Mouse (Mus musculus) thymus, adult 2 months (tissue): ENCODE data around the gene Angptl2. TPM values are rescaled to one million over a fixed set of nuclear protein-coding genes. Genes with fewer than 3 reads are reported as not detected.

Source experiments
- DNase-seq: peaks from one replicate; pipeline ENCODE4 v3.0.0; 2021
- H3K27ac ChIP-seq: fragments of 200-500 bp; 2 replicates; pipeline ENCODE4 v1.5.1; 2012; ENCODE audit warnings: low read length, control low read depth; ENCODE audit not compliant: control insufficient read depth, insufficient read depth
- H3K27me3 ChIP-seq: fragments of 200-500 bp; 2 replicates; pipeline ENCODE4 v1.6.1; 2012; ENCODE audit warnings: mild to moderate bottlenecking, low read length, moderate library complexity, mixed read lengths; ENCODE audit not compliant: control insufficient read depth, insufficient read depth
- H3K36me3 ChIP-seq: fragments of 200-500 bp; 2 replicates; pipeline ENCODE4 v1.6.1; 2012; ENCODE audit warnings: mild to moderate bottlenecking, low read length, moderate library complexity; ENCODE audit not compliant: control insufficient read depth, insufficient read depth
- H3K4me1 ChIP-seq: fragments of 200-500 bp; replicated peaks from 2 replicates; pipeline ENCODE4 v1.6.1; 2012; ENCODE audit warnings: low read length; ENCODE audit not compliant: control insufficient read depth, insufficient read depth
- H3K4me3 ChIP-seq: fragments of 200-500 bp; 2 replicates; pipeline ENCODE4 v1.5.1; 2012; ENCODE audit warnings: mild to moderate bottlenecking, low read length, control low read depth, moderate library complexity; ENCODE audit not compliant: control insufficient read depth, insufficient read depth
- CTCF ChIP-seq: fragments of 200-500 bp; IDR thresholded peaks from 2 replicates; pipeline ENCODE4 v1.5.1; 2012; ENCODE audit warnings: mild to moderate bottlenecking, control low read depth, low read length, moderate library complexity, borderline replicate concordance; ENCODE audit not compliant: control insufficient read depth, poor library complexity, insufficient read depth; ENCODE audit errors: extremely low read depth
- POLR2A ChIP-seq: fragments of 200-500 bp; IDR thresholded peaks from 2 replicates; pipeline ENCODE4 v1.6.1; 2012; ENCODE audit warnings: mild to moderate bottlenecking, low read length, control low read depth, moderate library complexity; ENCODE audit not compliant: control insufficient read depth, poor library complexity, insufficient read depth; ENCODE audit errors: extremely low read depth
- WGBS: fragments of 180-500 bp; shearing (Covaris S2); methylation state at CpG from one replicate; pipeline ENCODE4 v1.1.7; 2018; 5-methylcytosine and 5-hydroxymethylcytosine counted together
- polyA plus RNA-seq: library from polyadenylated mRNA; depleted of rRNA; stranded (reverse); fragments of >200 nt; gene quantifications from 2 replicates; pipeline ENCODE4 v1.2.3, GENCODE M21; 2012

Gene Angptl2
- polyA plus RNA-seq, 1 experiment, result 64.5 TPM

GRCm38 (mm10) chr2:33237581-33237980 lies 21.7 kb downstream of the Angptl2 start:
- Histone ChIP-seq H3K4me1 (no peaks in the 10 kb centered on the region), H3K27me3 (no peaks in the 10 kb centered on the region), H3K4me3 (no peak overlapping the region), H3K36me3 (no peaks in the 10 kb centered on the region), H3K27ac (no peak overlapping the region)
- DNase-seq, result no peak
- 92% methylated on average over 6 of the region's 6 CpGs for WGBS
- no peak for TF ChIP-seq POLR2A
- TF ChIP-seq CTCF, result no peak

GRCm38 (mm10) chr2:33244880-33245279 lies 29.0 kb downstream of the Angptl2 start:
- Histone ChIP-seq H3K4me1 (0 out of 2 replicates have a peak, but pooled peaks cover 4% of the 10 kb centered on the region), H3K27me3 (no peaks in the 10 kb centered on the region), H3K36me3 (no peaks in the 10 kb centered on the region; the same call in 1 of the 2 replicates), H3K27ac (no peak overlapping the region), H3K4me3 (no peak overlapping the region)
- no peak for DNase-seq
- 96% methylated on average over 6 of the region's 6 CpGs for WGBS
- TF ChIP-seq CTCF (no peak), POLR2A (no peak)

GRCm38 (mm10) chr2:33245350-33245749 lies 29.5 kb downstream of the Angptl2 start:
- Histone ChIP-seq H3K36me3 (no peaks in the 10 kb centered on the region; the same call in 1 of the 2 replicates), H3K27ac (no peak overlapping the region), H3K27me3 (no peaks in the 10 kb centered on the region), H3K4me3 (no peak overlapping the region), H3K4me1 (0 out of 2 replicates have a peak, but pooled peaks cover 4% of the 10 kb centered on the region)
- DNase-seq, result no peak
- TF ChIP-seq POLR2A (no peak), CTCF (no peak)

- Histone ChIP-seq H3K27ac (no peak overlapping the region), H3K27me3 (no peaks in the 10 kb centered on the region), H3K4me3 (no peak overlapping the region), H3K36me3 (no peaks in the 10 kb centered on the region; the same call in 1 of the 2 replicates), H3K4me1 (0 out of 2 replicates have a peak, but pooled peaks cover 4% of the 10 kb centered on the region)
- DNase-seq, result no peak
- no peak for TF ChIP-seq POLR2A
- no peak for TF ChIP-seq CTCF
- 79% methylated on average over 5 of the region's 5 CpGs for WGBS
Observed at GRCm38 (mm10) chr2:33246841-33247240, 31.0 kb downstream of the Angptl2 start.

GRCm38 (mm10) chr2:33248549-33248948 lies 32.7 kb downstream of the Angptl2 start:
- 97% methylated on average over 7 of the region's 7 CpGs for WGBS
- TF ChIP-seq POLR2A, result no peak
- TF ChIP-seq CTCF, result no peak
- no peak overlapping the region for H3K4me3 ChIP-seq
- no peak overlapping the region for H3K27ac ChIP-seq
- DNase-seq, result no peak
- 0 out of 2 replicates have a peak, but pooled peaks cover 4% of the 10 kb centered on the region for H3K4me1 ChIP-seq
- H3K27me3 ChIP-seq, result no peaks in the 10 kb centered on the region
- H3K36me3 ChIP-seq, result no peaks in the 10 kb centered on the region

- no peak for TF ChIP-seq CTCF
- Histone ChIP-seq H3K27ac (no peak overlapping the region), H3K27me3 (no peaks in the 10 kb centered on the region), H3K36me3 (no peaks in the 10 kb centered on the region), H3K4me1 (0 out of 2 replicates have a peak, but pooled peaks cover 4% of the 10 kb centered on the region), H3K4me3 (no peak overlapping the region)
- no peak for DNase-seq
- WGBS, result 84% methylated on average over 3 of the region's 3 CpGs
Observed at GRCm38 (mm10) chr2:33249922-33250633, 34.2 kb downstream of the Angptl2 start.
